ENCODE assay signal across 9 mouse cellular contexts in the genomic region with DNA sequence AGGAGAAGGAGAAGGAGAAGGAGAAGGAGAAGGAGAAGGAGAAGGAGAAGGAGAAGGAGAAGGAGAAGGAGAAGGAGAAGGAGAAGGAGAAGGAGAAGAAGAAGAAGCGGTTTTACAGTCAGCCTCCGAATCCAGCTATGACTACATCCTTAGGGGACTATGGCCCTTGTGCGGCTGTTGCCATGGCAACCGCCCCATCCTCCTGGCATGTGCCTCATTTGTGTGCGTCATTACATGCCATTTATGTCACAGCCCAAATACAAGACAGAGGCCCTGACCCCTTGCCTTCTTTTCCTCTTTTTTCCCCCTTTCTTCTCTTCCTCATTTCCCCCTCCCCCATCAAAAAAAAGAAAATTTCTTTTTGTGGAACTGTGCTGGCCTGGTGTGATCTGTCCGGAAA. TPM values are rescaled to one million over a fixed set of nuclear protein-coding genes. Genes with fewer than 3 reads are reported as not detected.
DNase-seq lines count a peak whose midpoint lies in the region; ATAC-seq and TF ChIP-seq lines count a peak whose summit lies in the region.
"Had no signal": no experiment of that assay in that cellular context is flagged by ENCODE, and none has a peak within 500 bp of the region (broad histone marks: within the 10 kb centered on the region; RNA-seq: fewer than 3 reads in every experiment).

No protein-coding gene starts in this region.

- no peaks in the 10 kb centered on the region for H3K4me1 ChIP-seq in liver, postnatal 0 days (ENCODE audit: insufficient read depth)
- H3K4me1 ChIP-seq in liver, embryonic 11.5 days (replicated peaks; ENCODE audit: control insufficient read depth, insufficient read depth, low read length): peaks cover 4% of the 10 kb centered on the region; the same call in 1 of the 2 replicates
- H3K4me1 ChIP-seq in midbrain, postnatal 0 days (ENCODE audit: insufficient read depth, low read length): peaks cover 12% of the 10 kb centered on the region

- no peak for TF ChIP-seq EP300 in liver, postnatal 0 days (IDR thresholded peaks at IDR 0.05; ENCODE audit: low read depth)

- 68% methylated on average over 6 of the region's 6 CpGs for WGBS in liver, postnatal 0 days (ENCODE audit: insufficient replicate concordance)
- 78% methylated on average over 6 of the region's 6 CpGs for WGBS in liver, embryonic 11.5 days
- 20% methylated on average over 6 of the region's 6 CpGs for WGBS in midbrain, postnatal 0 days

- no peaks in the 10 kb centered on the region for H3K27me3 ChIP-seq in liver, postnatal 0 days (ENCODE audit: insufficient read depth, low read length)
- H3K27me3 ChIP-seq in liver, embryonic 11.5 days (replicated peaks; ENCODE audit: control insufficient read depth, insufficient read depth, low read length): no peaks in the 10 kb centered on the region
- H3K27me3 ChIP-seq in midbrain, postnatal 0 days (ENCODE audit: insufficient read depth, low read length): no peaks in the 10 kb centered on the region

- ATAC-seq in liver, postnatal 0 days: peak; percentile 44; the same call in 1 of the 2 replicates
- no peak for ATAC-seq in liver, embryonic 11.5 days (replicated peaks; ENCODE audit: low FRiP score)
- ATAC-seq in midbrain, postnatal 0 days (ENCODE audit: low FRiP score): no peak

- no peak for TF ChIP-seq CTCF in liver, postnatal 0 days (IDR thresholded peaks at IDR 0.05; ENCODE audit: low read depth)
- no peak for TF ChIP-seq CTCF in midbrain, postnatal 0 days (IDR thresholded peaks at IDR 0.05)

- H3K4me2 ChIP-seq in liver, postnatal 0 days (ENCODE audit: low read depth, low read length): no peak overlapping the region
- H3K4me2 ChIP-seq in liver, embryonic 11.5 days: no peak overlapping the region
- H3K4me2 ChIP-seq in midbrain, postnatal 0 days (ENCODE audit: low read depth, low read length, poor library complexity, severe bottlenecking): no peak overlapping the region

- DNase-seq in liver, postnatal 0 days: no peak
- DNase-seq in liver, embryonic 11.5 days (ENCODE audit: low spot score): no peak
- peak; percentile 47 for DNase-seq in NIH3T3 (ENCODE audit: low read depth)
- DNase-seq in brain, embryonic 18.5 days (ENCODE audit: low read depth, low spot score): peak; percentile 46
- peak; percentile 65 for DNase-seq in midbrain, postnatal 0 days (ENCODE audit: low spot score)
- DNase-seq in kidney, postnatal 36 days: no peak
- DNase-seq in testis, postnatal 14 days (ENCODE audit: low spot score): no peak
- DNase-seq: kidney, adult 8-10 months had no signal

- H3K9me3 ChIP-seq in liver, postnatal 0 days (ENCODE audit: low read length): no peaks in the 10 kb centered on the region
- H3K9me3 ChIP-seq in liver, embryonic 11.5 days (ENCODE audit: control insufficient read depth, low read length): no peaks in the 10 kb centered on the region
- H3K9me3 ChIP-seq in midbrain, postnatal 0 days (ENCODE audit: low read length): no peaks in the 10 kb centered on the region

- no peak overlapping the region for H3K9ac ChIP-seq in liver, postnatal 0 days (replicated peaks)
- no peak overlapping the region for H3K9ac ChIP-seq in liver, embryonic 11.5 days (ENCODE audit: low read depth, low read length)
- no peak overlapping the region for H3K9ac ChIP-seq in midbrain, postnatal 0 days (replicated peaks; ENCODE audit: low read length, poor library complexity, severe bottlenecking)
- H3K9ac ChIP-seq: liver, embryonic 14.5 days had no signal

- H3K36me3 ChIP-seq in liver, postnatal 0 days (replicated peaks; ENCODE audit: insufficient read depth, low read length): no peaks in the 10 kb centered on the region
- H3K36me3 ChIP-seq in liver, embryonic 11.5 days (ENCODE audit: control insufficient read depth, insufficient read depth, low read length): no peaks in the 10 kb centered on the region
- H3K36me3 ChIP-seq in midbrain, postnatal 0 days (ENCODE audit: insufficient read depth, low read length): no peaks in the 10 kb centered on the region

- no peak overlapping the region for H3K27ac ChIP-seq in liver, postnatal 0 days (ENCODE audit: low read depth)
- no peak overlapping the region for H3K27ac ChIP-seq in liver, embryonic 11.5 days (ENCODE audit: low read depth, low read length)
- no peak overlapping the region for H3K27ac ChIP-seq in midbrain, postnatal 0 days (ENCODE audit: low read depth, low read length)
- H3K27ac ChIP-seq: liver, embryonic 14.5 days had no signal

- no peak overlapping the region for H3K4me3 ChIP-seq in liver, postnatal 0 days (ENCODE audit: low read depth, low read length)
- no peak overlapping the region for H3K4me3 ChIP-seq in liver, embryonic 11.5 days (ENCODE audit: low read depth, low read length)
- H3K4me3 ChIP-seq in midbrain, postnatal 0 days (ENCODE audit: low read depth, low read length): no peak overlapping the region

RNA-seq across cellular contexts. Expression of gene Pecam1, which starts 9.2 kb away (rescaled TPM):
- polyA plus RNA-seq in liver, postnatal 0 days (2015; fragmentation: Nextera tagmentation; extraction: Ambion mirVana): 9.2 TPM in 2 replicates
- 17.8 and 18.0 TPM in 2 replicates for polyA plus RNA-seq in liver, embryonic 11.5 days (2014; fragmentation: Nextera tagmentation; extraction: Ambion mirVana)
- 17.5 and 18.1 TPM in 2 replicates for total RNA-seq in midbrain, postnatal 0 days (2014; rRNA removed)
- polyA plus RNA-seq in midbrain, postnatal 0 days (2015; fragmentation: Nextera tagmentation; extraction: Ambion mirVana): 9.8 and 11.1 TPM in 2 replicates

RNA-seq across cellular contexts. Expression of gene Milr1, which starts 9.8 kb away (rescaled TPM):
- polyA plus RNA-seq in liver, postnatal 0 days (2015; fragmentation: Nextera tagmentation; extraction: Ambion mirVana): 4.1 and 5.1 TPM in 2 replicates
- polyA plus RNA-seq in liver, embryonic 11.5 days (2014; fragmentation: Nextera tagmentation; extraction: Ambion mirVana): 2.3 and 2.4 TPM in 2 replicates
- 0.66 TPM in 1 of 2 replicates, not detected in the other for total RNA-seq in midbrain, postnatal 0 days (2014; rRNA removed)
- polyA plus RNA-seq in midbrain, postnatal 0 days (2015; fragmentation: Nextera tagmentation; extraction: Ambion mirVana): 0.37 and 0.82 TPM in 2 replicates

RNA-seq across cellular contexts. Expression of gene Polg2, which starts 38.1 kb away (rescaled TPM):
- 7.9 and 8.4 TPM in 2 replicates for polyA plus RNA-seq in liver, postnatal 0 days (2015; fragmentation: Nextera tagmentation; extraction: Ambion mirVana)
- 9.3 and 10.9 TPM in 2 replicates for polyA plus RNA-seq in liver, embryonic 11.5 days (2014; fragmentation: Nextera tagmentation; extraction: Ambion mirVana)
- 6.6 and 9.8 TPM in 2 replicates for total RNA-seq in midbrain, postnatal 0 days (2014; rRNA removed)
- 9.7 and 10.5 TPM in 2 replicates for polyA plus RNA-seq in midbrain, postnatal 0 days (2015; fragmentation: Nextera tagmentation; extraction: Ambion mirVana)

RNA-seq across cellular contexts. Expression of gene Ddx5, which starts 47.8 kb away (rescaled TPM):
- 114 and 115 TPM in 2 replicates for polyA plus RNA-seq in liver, postnatal 0 days (2015; fragmentation: Nextera tagmentation; extraction: Ambion mirVana)
- polyA plus RNA-seq in liver, embryonic 11.5 days (2014; fragmentation: Nextera tagmentation; extraction: Ambion mirVana): 288 and 310 TPM in 2 replicates
- total RNA-seq in midbrain, postnatal 0 days (2014; rRNA removed): 408 and 459 TPM in 2 replicates
- polyA plus RNA-seq in midbrain, postnatal 0 days (2015; fragmentation: Nextera tagmentation; extraction: Ambion mirVana): 260 and 301 TPM in 2 replicates

RNA-seq across cellular contexts. Expression of gene Cep95, which starts 47.8 kb away (rescaled TPM):
- polyA plus RNA-seq in liver, postnatal 0 days (2015; fragmentation: Nextera tagmentation; extraction: Ambion mirVana): 4.6 and 5.1 TPM in 2 replicates
- polyA plus RNA-seq in liver, embryonic 11.5 days (2014; fragmentation: Nextera tagmentation; extraction: Ambion mirVana): 18.6 and 21.1 TPM in 2 replicates
- total RNA-seq in midbrain, postnatal 0 days (2014; rRNA removed): 6.0 and 13.3 TPM in 2 replicates
- polyA plus RNA-seq in midbrain, postnatal 0 days (2015; fragmentation: Nextera tagmentation; extraction: Ambion mirVana): 6.0 and 7.9 TPM in 2 replicates

Comparison
In these comparisons a context has a peak if more than half of its experiments do, and no peak if none do; other contexts are left out.
1. DNase-seq: peak in NIH3T3 (single experiment), brain, embryonic 18.5 days (single experiment) and midbrain, postnatal 0 days (single experiment); none in liver, postnatal 0 days (single experiment), liver, embryonic 11.5 days (single experiment), kidney, postnatal 36 days (0 of 2) and testis, postnatal 14 days (single experiment).